Mouse (Mus musculus) liver, embryonic 12.5 days (tissue): Measurements from ENCODE around the gene Efcab11. TPM values are rescaled to one million over a fixed set of nuclear protein-coding genes. Genes with fewer than 3 reads are reported as not detected.

ENCODE experiments used
- ATAC-seq: fragments of 200-750 bp; cut with Nextera tagmentation; 2 replicates; pipeline ENCODE4 v1.8.0; 2017; ENCODE audit warnings: moderate number of reproducible peaks, mild to moderate bottlenecking, moderate library complexity
- H3K27ac ChIP-seq: fragments of 300-500 bp; sonication (generic); 2 replicates; pipeline ENCODE4 v1.5.1; 2016; ENCODE audit warnings: mild to moderate bottlenecking
- H3K27me3 ChIP-seq: fragments of 300-500 bp; sonication (generic); replicated peaks from 2 replicates; pipeline ENCODE4 v1.6.1; 2016; ENCODE audit warnings: mild to moderate bottlenecking, moderate library complexity
- H3K36me3 ChIP-seq: fragments of 300-500 bp; sonication (generic); 2 replicates; pipeline ENCODE4 v1.6.1; 2016; ENCODE audit warnings: mild to moderate bottlenecking, moderate library complexity
- H3K4me1 ChIP-seq: fragments of 300-500 bp; sonication (generic); 2 replicates; pipeline ENCODE4 v1.6.1; 2016
- H3K4me2 ChIP-seq: fragments of 300-500 bp; sonication (generic); 2 replicates; pipeline ENCODE4 v1.6.1; 2016; ENCODE audit warnings: mild to moderate bottlenecking, moderate library complexity
- H3K4me3 ChIP-seq: fragments of 300-500 bp; sonication (generic); 2 replicates; pipeline ENCODE4 v1.5.1; 2016; ENCODE audit warnings: mild to moderate bottlenecking, moderate library complexity
- H3K9ac ChIP-seq: fragments of 300-500 bp; sonication (generic); 2 replicates; pipeline ENCODE4 v1.6.1; 2016; ENCODE audit warnings: mild to moderate bottlenecking, moderate library complexity
- H3K9me3 ChIP-seq: fragments of 300-500 bp; sonication (generic); replicated peaks from 2 replicates; pipeline ENCODE4 v1.6.1; 2016; ENCODE audit warnings: mild to moderate bottlenecking, moderate library complexity
- WGBS: fragments of 180-500 bp; shearing (Covaris S2); methylation state at CpG from one replicate; pipeline ENCODE4 v1.1.7; 2016; ENCODE audit not compliant: insufficient replicate concordance; 5-methylcytosine and 5-hydroxymethylcytosine counted together
- polyA plus RNA-seq: library from polyadenylated mRNA; unstranded; fragments of >200 nt; fragmentation: Nextera tagmentation; extraction: Ambion mirVana; gene quantifications from 2 replicates; pipeline ENCODE4 v1.2.1, GENCODE M21; 2016

Efcab11 gene
- polyA plus RNA-seq, 1 experiment from 2014 or later, result 5.5 TPM

- no peak for ATAC-seq
- Histone ChIP-seq H3K36me3 (no peaks in the 10 kb centered on the region), H3K9ac (no peak overlapping the region)
Measured at GRCm38 (mm10) chr12:99864613-99865012, 19.6 kb downstream of the Efcab11 start.

GRCm38 (mm10) chr12:99860981-99861380 lies 23.3 kb downstream of the Efcab11 start:
- Histone ChIP-seq H3K9ac (no peak overlapping the region), H3K27ac (no peak overlapping the region), H3K4me3 (no peak overlapping the region)

More at GRCm38 (mm10) chr12:99864613-99865012, 19.6 kb downstream of the Efcab11 start:
- no peaks in the 10 kb centered on the region for H3K27me3 ChIP-seq
- H3K27ac ChIP-seq, result no peak overlapping the region
- no peak overlapping the region for H3K4me3 ChIP-seq
- H3K4me1 ChIP-seq, result 0 out of 2 replicates have a peak, but pooled peaks cover 5% of the 10 kb centered on the region
- no peaks in the 10 kb centered on the region for H3K9me3 ChIP-seq
- H3K4me2 ChIP-seq, result no peak overlapping the region

GRCm38 (mm10) chr12:99859391-99860100 lies 24.7 kb downstream of the Efcab11 start:
- WGBS, result 73% methylated on average over 3 of the region's 3 CpGs
- H3K4me2 ChIP-seq, result no peak overlapping the region
- ATAC-seq, result no peak
- H3K27me3 ChIP-seq, result no peaks in the 10 kb centered on the region
- no peaks in the 10 kb centered on the region for H3K36me3 ChIP-seq
- 0 out of 2 replicates have a peak, but pooled peaks cover 5% of the 10 kb centered on the region for H3K4me1 ChIP-seq
- H3K27ac ChIP-seq, result no peak overlapping the region
- no peaks in the 10 kb centered on the region for H3K9me3 ChIP-seq
- no peak overlapping the region for H3K9ac ChIP-seq
- no peak overlapping the region for H3K4me3 ChIP-seq

More at GRCm38 (mm10) chr12:99860981-99861380, 23.3 kb downstream of the Efcab11 start:
- 0 out of 2 replicates have a peak, but pooled peaks cover 5% of the 10 kb centered on the region for H3K4me1 ChIP-seq
- no peaks in the 10 kb centered on the region for H3K27me3 ChIP-seq
- H3K36me3 ChIP-seq, result no peaks in the 10 kb centered on the region
- 61% methylated on average over 4 of the region's 4 CpGs for WGBS
- ATAC-seq, result no peak
- no peak overlapping the region for H3K4me2 ChIP-seq
- H3K9me3 ChIP-seq, result no peaks in the 10 kb centered on the region

DNA sequence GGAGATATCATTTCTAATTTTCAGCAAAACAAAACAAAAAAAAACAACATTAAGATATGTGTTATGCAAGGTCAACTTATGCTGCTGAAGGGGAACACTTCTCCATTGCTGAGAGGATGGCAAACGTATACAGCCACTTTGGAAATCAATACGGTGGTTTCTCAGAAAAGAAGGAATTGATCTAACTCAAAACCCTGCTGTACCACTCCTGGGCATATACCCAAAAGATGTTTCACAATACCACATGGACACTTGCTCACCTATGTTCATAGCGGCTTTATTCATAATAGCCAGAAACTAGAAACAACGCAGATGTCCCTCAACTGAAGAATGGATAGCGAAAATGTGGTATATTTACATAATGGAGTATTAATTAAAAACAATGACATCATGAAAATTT lies 25.6 kb downstream of the Efcab11 start:
- 76% methylated on average over 5 of the region's 5 CpGs for WGBS
- Histone ChIP-seq H3K4me2 (no peak overlapping the region), H3K27me3 (no peaks in the 10 kb centered on the region), H3K4me1 (0 out of 2 replicates have a peak, but pooled peaks cover 5% of the 10 kb centered on the region), H3K27ac (no peak overlapping the region), H3K36me3 (no peaks in the 10 kb centered on the region), H3K9ac (no peak overlapping the region), H3K9me3 (no peaks in the 10 kb centered on the region), H3K4me3 (no peak overlapping the region)
- no peak for ATAC-seq

DNA sequence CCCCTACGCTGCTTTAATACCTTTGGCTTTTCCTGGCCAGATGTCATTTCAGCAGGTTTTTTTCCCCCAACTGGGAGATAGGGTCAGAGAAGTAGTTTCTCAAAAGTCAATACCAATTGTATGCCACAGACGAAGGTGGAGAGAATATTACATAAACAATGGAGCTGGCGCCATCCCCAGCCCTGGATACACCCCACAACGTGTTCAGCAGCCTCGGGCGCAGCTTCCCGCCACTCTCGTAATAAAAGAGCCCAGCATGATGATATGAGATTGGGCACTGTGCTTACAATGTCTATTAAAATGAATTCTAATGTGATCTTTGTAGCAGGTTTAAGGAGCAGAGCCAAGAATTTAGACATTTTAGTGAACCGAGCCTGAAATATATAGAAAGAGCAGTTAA lies 28.2 kb downstream of the Efcab11 start:
- no peaks in the 10 kb centered on the region for H3K27me3 ChIP-seq
- no peaks in the 10 kb centered on the region for H3K9me3 ChIP-seq
- H3K36me3 ChIP-seq, result no peaks in the 10 kb centered on the region
- H3K4me2 ChIP-seq, result no peak overlapping the region
- 83% methylated on average over 9 of the region's 9 CpGs for WGBS
- no peak overlapping the region for H3K27ac ChIP-seq
- ATAC-seq, result no peak
- no peak overlapping the region for H3K4me3 ChIP-seq
- H3K4me1 ChIP-seq, result 0 out of 2 replicates have a peak, but pooled peaks cover 5% of the 10 kb centered on the region
- H3K9ac ChIP-seq, result no peak overlapping the region

DNA sequence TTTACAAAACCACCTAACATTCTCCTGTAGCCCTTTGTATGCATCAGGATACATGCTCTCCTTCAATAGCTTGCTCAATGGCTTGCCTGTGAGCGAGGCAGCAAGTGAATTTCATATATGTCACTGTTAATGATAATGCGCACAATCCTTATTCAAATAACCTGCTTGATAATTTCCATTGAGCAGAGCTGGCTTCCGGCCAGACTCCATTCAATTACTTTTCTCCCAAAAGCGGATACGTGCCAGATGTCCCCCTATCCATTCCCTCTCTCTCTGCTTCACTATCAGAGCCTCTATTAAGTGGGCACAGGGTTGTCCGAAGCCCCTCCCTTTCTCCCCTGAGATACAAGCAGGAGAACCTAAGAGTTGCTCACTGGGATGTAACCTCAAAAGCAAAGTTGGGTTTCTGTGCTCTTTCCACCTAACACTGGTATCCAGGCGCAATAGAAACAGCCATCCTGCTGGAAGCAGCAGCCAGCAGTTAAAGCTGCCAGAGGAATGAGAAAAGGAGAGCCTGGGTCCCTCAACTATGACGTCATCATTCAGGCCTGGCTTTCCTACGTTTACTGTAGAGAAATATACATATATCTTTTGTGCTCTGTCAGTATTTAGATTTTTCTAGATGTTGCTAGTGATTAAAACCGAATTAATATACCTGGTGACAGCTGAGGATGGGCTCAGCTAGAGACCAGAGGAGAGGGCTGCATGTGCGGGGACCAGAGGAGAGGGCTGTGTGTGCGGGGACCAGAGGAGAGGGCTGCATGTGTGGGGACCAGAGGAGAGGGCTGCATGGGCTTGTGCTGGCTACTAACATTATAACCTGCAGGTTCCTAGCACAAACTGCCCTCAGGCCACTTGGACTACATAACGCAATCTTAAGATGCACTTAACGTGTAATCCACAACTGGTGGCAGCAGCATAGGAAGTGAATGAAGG lies 30.6 kb downstream of the Efcab11 start:
- no peak for ATAC-seq
- H3K27ac ChIP-seq, result no peak overlapping the region
- H3K4me1 ChIP-seq, result no peaks in the 10 kb centered on the region
- no peak overlapping the region for H3K4me3 ChIP-seq
- no peaks in the 10 kb centered on the region for H3K9me3 ChIP-seq
- 74% methylated on average over 14 of the region's 14 CpGs for whole genome bisulfite sequencing
- H3K27me3 ChIP-seq, result no peaks in the 10 kb centered on the region
- no peak overlapping the region for H3K9ac ChIP-seq
- H3K4me2 ChIP-seq, result no peak overlapping the region
- no peaks in the 10 kb centered on the region for H3K36me3 ChIP-seq

DNA sequence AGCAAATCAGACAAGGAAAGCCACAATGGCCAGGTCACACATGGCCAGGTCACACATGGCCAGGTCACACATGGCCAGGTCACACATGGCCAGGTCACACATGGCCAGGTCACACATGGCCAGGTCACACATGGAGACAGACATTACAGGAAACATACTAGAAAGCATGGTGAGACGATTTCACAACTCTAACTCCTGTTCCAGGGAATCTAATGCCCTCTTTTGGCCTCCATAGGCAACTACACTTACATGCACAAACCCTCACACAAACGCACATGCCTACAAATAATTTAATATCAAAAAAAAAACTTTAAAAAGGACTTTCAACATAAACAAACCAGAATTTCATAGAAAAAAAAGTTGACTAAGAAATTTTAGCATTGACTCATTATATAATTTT lies 34.2 kb downstream of the Efcab11 start:
- H3K27me3 ChIP-seq, result no peaks in the 10 kb centered on the region
- no peak overlapping the region for H3K4me3 ChIP-seq
- H3K9ac ChIP-seq, result no peak overlapping the region
- H3K4me1 ChIP-seq, result no peaks in the 10 kb centered on the region
- no peak overlapping the region for H3K27ac ChIP-seq
- no peaks in the 10 kb centered on the region for H3K9me3 ChIP-seq
- H3K4me2 ChIP-seq, result no peak overlapping the region
- 65% methylated on average over 2 of the region's 2 CpGs for WGBS
- ATAC-seq, result no peak
- no peaks in the 10 kb centered on the region for H3K36me3 ChIP-seq

GRCm38 (mm10) chr12:99844951-99845350 lies 39.3 kb downstream of the Efcab11 start:
- H3K9ac ChIP-seq, result no peak overlapping the region
- no peaks in the 10 kb centered on the region for H3K27me3 ChIP-seq

GRCm38 (mm10) chr12:99838703-99839102 lies 45.5 kb downstream of the Efcab11 start:
- Histone ChIP-seq H3K9ac (no peak overlapping the region), H3K9me3 (no peaks in the 10 kb centered on the region), H3K4me3 (no peak overlapping the region), H3K4me2 (no peak overlapping the region), H3K27me3 (no peaks in the 10 kb centered on the region), H3K27ac (no peak overlapping the region), H3K36me3 (no peaks in the 10 kb centered on the region), H3K4me1 (peaks cover 6% of the 10 kb centered on the region; the same call in 1 of the 2 replicates)
- WGBS, result 88% methylated on average over 14 of the region's 14 CpGs
- ATAC-seq, result no peak

More at GRCm38 (mm10) chr12:99844951-99845350, 39.3 kb downstream of the Efcab11 start:
- Histone ChIP-seq H3K27ac (no peak overlapping the region), H3K4me3 (no peak overlapping the region), H3K4me2 (no peak overlapping the region), H3K9me3 (no peaks in the 10 kb centered on the region), H3K36me3 (no peaks in the 10 kb centered on the region), H3K4me1 (peaks cover 6% of the 10 kb centered on the region; the same call in 1 of the 2 replicates)
- WGBS, result 81% methylated on average over 8 of the region's 8 CpGs
- no peak for ATAC-seq

DNA sequence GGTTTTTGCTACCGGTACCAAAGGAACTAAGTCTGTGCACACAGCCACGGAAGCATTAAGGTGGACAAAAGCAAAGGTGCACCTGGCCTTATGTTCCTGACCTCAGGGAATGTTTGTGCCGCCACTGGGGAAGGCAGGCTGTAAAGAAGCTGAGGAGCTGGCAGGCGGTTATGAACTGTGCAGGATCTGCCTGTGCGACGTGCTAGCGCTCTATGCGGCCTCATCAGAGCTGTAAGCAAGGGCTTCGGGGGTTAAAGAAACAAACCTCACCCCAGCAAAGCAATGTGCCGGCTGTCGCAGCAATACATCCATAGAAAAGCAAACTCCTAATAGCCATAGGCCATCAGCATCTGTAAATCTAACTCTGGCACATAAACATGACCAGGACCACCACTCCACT lies 46.1 kb downstream of the Efcab11 start:
- Histone ChIP-seq H3K9ac (no peak overlapping the region), H3K27me3 (no peaks in the 10 kb centered on the region), H3K4me2 (no peak overlapping the region), H3K4me3 (no peak overlapping the region), H3K36me3 (no peaks in the 10 kb centered on the region), H3K4me1 (peaks cover 6% of the 10 kb centered on the region; the same call in 1 of the 2 replicates), H3K9me3 (no peaks in the 10 kb centered on the region), H3K27ac (no peak overlapping the region)
- 80% methylated on average over 11 of the region's 11 CpGs for WGBS
- ATAC-seq, result no peak

- H3K27ac ChIP-seq, result no peak overlapping the region
- H3K27me3 ChIP-seq, result no peaks in the 10 kb centered on the region
- no peaks in the 10 kb centered on the region for H3K9me3 ChIP-seq
- H3K9ac ChIP-seq, result no peak overlapping the region
- no peak overlapping the region for H3K4me3 ChIP-seq
- peaks cover under 1% of the 10 kb centered on the region; the same call in 1 of the 2 replicates for H3K4me1 ChIP-seq
- no peaks in the 10 kb centered on the region for H3K36me3 ChIP-seq
- 54% methylated on average over 5 of the region's 5 CpGs for WGBS
- H3K4me2 ChIP-seq, result no peak overlapping the region
- ATAC-seq, result no peak
Measured at GRCm38 (mm10) chr12:99837528-99837927, 46.7 kb downstream of the Efcab11 start.
